Mouse (Mus musculus): ENCODE data around the gene Chrm5.
A peak's percentile ranks its signal among the peaks of the same experiment; 100 is the strongest.

Gene Chrm5

DNA sequence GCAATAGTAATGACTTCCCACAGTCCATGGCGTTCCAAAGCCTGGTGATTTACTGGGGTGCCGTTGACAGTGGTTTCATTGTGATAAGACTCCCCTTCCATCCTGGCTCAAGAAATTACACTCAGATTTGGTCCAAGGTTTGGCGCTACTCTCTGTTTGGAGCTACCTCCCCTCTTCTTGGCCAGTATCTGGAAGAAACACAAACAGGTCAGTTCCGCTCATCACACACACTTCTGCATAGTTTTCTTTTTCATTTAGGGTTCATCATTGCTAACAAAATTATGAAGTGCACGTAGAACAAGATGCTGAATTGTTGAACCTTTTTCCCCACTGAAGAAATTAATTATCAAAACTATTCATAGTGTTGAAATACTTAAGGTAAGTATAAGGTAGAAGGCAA is at the start of gene Chrm5:
TSS of gene Chrm5 (minus strand) at position 101 of the 400 bp plus-strand sequence.
- no peak for DNase-seq (ENCODE audit: low read depth)

DNA sequence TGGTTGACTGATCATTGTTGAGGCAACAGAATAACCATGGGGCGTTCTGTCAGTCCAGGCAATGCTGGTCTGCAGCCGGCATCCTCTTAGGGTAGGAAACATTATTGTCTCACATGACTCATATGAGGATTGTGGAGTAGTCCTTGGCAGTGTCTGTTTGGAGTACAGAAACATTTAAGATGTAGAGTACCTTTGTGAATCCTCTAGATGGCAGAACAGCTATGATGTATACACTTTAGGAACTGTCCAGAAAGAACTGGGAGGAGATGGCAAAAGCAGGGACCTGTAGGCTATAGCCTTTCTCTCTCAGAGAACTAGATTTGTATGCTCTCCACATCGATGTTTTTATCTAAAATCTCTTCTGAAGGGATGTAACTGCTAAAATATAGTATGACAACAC is 46.4 kb upstream of the Chrm5 start:
- DNase-seq (ENCODE audit: low read depth), result no peak

DNA sequence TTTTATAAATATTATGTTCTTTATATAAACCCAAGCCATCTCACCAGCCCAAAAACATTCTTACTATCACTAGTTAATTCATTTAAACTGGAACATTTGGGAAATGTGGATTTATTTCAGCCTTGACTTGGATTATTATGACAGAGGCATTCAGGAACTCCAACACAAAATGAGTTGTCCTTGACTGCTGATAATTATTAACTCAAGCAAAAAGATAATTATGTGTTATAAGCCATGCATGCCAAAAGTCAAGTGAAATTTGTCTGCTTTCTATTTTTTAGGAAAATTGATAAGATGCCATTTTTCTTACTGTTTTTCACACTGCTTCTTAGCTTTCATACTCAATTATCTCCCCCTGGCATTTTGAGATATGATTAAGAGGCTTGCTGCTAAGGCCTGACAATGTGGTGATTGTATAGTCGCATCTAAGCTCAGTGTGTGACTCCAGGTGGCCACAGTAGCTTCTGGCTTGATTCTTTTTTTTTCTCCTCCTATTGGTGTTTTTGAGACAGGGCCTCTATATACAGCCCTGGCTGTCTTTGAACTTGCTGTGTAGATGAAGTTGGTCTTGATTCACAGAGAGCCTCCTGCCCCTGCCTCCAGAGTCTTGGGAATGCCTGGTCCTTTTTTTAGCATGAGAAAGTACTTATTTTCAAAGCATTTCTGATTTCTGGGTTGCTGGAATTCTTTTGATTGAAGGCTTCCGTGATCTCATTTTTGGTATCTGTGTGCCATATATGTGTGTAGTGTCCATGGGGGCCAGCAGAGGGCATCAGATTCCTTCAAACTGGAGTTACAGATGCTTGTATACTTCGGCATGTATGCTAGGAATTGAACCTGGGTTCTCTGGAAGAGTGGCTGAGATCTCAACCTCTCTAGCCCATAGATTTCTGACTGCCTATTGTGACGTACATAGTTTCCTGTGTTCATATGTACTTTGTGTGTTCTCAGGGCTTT is 40.2 kb upstream of the Chrm5 start:
- DNase-seq (ENCODE audit: low read depth), result no peak

DNA sequence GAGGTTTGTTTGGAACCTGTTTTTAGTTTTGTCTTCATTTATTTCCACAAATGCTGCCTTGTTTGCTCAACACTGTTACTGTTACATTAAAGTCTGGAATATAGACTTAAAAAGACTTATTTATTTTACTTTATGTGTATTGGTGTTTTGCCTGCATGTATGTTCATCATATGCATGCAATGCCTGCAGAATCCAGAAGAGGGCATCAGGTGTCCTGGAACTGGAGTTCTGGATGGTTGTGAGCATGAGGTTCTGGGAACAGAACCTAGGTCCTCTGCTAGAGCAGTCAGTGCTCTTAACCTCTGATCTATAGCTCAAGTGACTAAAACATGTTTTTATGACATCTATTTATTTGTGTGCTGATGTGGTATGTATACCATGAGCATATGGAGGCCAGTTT is 38.0 kb upstream of the Chrm5 start:
- no peak for DNase-seq (ENCODE audit: low read depth)

DNA sequence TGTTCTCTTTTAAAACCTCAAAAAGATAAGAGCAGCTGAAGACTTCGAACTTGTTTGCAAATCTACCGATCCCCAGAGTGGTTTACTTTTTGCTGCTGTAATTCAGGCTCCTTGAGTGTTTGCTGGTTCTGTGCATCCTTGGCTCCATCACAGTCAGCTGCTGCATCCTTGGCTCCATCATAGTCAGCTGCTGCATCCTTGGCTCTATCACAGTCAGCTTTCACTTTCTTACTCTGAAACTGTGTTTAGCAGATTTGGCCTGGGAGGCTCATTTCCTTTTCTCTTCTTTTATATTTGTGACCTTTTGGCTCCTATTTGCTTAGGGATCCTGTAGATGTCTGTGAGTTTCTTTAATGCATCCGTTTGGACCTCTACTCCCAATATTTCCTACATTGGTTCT is 36.6 kb upstream of the Chrm5 start:
- DNase-seq (ENCODE audit: low read depth), result no peak

DNA sequence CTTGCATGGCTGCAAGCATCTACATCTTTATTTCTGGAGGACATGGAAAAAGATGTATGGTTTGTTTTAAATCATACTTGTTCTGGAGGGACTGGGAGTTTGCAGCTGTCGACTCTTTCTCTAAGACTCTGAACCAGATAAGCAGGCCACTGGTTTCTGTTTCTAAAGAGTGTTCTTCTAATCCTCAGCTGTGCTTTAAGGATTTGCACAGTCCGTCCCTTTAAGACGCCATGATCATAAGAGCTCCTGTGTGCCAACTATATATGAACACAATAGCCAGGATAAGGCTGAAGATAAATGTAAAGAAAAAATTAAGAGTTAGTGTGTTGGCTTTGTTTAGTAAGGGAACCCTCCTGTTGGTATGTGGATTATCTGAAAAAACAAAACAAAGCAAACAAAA is 36.2 kb upstream of the Chrm5 start:
- no peak for DNase-seq (ENCODE audit: low read depth)

DNA sequence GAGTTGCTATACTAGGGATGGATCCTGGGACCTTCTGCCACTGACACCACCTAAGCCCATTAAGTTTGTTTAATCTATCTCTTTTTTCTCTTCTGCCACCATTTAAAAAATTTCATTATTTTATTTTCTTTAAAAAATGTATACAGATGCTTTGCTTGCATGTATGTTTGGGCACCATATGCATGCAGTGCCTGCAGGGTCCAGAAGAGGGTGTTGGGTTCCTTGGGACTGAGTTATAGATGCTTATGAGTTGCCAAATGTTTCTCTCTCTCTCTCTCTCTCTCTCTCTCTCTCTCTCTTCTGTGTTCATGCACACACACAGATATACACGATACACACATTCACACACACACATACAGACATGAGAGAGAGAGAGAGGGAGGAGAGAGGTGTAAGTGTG is 32.5 kb upstream of the Chrm5 start:
- DNase-seq (ENCODE audit: low read depth), result peak; percentile 52

DNA sequence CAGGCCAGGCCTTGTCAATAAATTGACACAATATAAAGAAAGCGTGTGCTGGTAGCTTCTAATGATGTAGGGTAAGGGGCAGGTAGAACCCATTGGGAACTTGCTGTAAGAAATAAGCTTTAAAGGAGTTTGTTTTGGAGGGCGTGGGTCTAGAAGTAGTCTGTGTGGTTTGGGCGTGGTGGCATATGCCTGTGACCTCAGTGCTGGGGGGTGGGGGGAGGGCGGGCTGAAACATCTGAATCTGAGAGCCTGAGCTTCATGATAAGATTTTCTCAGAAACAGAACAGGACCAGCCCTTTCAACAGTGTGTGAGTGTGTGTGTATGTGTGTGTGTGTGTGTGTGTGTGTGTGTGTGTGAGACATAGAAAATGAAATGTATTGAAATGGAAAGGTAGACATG is 29.6 kb upstream of the Chrm5 start:
- DNase-seq (ENCODE audit: low read depth), result peak; percentile 92

DNA sequence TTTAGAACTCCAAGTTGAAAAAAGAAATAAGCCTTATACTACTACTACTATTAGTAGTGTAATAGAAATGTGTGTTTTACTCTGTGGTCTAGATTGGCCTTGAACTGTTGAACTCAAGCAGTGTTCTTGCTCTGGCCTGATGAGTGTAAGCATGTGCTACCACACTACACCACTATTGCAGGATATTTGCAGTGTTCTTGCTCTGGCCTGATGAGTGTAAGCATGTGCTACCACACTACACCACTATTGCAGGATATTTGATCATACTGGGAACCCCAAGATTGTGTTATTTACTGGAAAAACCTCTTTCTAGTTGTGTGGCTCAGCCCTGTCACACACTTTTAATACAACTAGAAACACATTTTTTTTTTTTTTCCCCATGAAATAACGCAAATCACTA is 26.9 kb upstream of the Chrm5 start:
- peak; percentile 50 for DNase-seq (ENCODE audit: low read depth)

DNA sequence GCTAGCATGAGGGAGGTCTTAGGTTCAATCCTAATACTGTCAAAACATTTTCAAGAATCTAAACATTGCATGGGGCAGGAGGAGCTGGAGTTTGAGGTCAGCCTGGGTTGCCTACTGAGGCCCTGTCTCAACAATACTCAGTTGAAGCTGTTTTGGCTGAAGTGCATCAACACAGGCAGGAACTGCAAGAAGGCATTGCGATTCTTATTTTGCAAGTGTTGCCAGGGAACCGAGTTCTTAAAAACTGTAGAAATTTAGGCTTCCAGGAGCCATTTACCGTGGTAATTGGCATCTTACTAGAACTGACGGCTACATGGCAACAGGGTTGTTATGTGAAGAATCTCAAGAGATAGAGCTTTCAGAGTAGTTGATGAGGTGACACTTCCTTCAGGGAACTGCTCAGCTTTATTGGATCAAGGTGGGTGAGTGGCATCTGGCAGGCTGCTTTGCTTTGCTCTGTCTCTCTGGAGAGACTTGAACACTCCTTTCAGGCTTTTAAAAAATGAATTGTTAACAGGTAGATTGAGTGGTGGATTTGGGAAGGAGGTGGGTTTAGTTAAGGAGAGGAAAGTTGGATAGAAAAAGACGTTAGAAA is 26.4 kb upstream of the Chrm5 start:
- peak; percentile 58 for DNase-seq (ENCODE audit: low read depth)

DNA sequence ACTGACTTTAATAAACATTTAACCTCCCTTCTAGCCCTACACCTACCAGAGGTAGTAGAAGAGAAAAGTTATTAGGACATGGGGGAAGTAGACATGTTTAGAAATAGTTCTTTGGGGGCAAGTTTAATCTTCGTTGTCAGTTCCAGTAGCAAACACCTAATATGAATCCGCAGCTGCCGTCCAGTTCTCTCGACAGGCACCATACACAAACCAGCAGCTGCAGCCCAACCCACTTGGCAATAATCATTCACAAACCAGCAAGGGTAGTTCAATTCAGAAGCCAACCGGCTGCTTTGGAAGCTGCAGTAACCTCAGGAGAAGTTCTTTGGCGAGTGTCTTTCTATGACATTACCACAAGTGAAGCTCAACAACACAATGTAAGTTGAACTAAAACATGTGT is 23.4 kb upstream of the Chrm5 start:
- no peak for DNase-seq (ENCODE audit: low read depth)

DNA sequence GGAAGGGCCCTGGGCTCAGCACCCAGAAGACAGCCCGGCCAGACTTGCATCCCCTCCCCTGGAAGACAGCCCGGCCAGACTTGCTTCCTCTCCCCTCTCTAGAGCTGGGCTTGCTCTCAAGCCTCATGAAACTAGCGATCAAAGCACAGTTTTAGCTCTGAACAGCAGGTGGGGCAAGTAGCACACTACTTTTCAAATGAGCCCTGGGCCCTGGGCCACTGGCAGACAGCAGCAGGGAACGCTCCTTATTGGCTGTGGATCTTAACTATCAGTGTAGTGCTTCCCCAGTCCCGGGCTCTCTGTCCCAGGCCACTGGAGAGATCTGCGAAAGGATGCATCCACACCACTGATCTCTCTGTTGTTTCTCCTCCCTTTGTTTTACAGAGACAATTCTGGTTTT is 20.6 kb upstream of the Chrm5 start:
- peak; percentile 89 for DNase-seq (ENCODE audit: low read depth)

DNA sequence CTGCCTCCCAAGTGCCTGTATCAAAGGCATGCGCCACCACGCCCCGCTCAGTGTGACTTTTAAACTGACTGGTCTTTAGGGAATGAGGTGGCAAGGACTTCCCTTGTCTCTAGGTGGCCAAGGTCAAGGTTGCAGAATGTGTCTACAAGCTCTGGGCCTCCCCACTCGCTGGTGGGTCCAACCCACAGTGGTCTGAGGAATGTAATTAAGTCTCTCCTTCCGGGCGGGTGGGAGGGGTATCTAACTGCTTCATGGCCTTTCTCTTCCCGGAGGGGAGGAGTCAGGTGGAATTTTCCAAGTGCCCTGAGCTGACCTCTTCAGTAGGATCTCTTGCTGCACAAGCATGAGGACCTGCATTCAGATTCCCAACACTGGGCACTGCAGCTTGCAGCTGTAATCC is 17.3 kb upstream of the Chrm5 start:
- no peak for DNase-seq (ENCODE audit: low read depth)

DNA sequence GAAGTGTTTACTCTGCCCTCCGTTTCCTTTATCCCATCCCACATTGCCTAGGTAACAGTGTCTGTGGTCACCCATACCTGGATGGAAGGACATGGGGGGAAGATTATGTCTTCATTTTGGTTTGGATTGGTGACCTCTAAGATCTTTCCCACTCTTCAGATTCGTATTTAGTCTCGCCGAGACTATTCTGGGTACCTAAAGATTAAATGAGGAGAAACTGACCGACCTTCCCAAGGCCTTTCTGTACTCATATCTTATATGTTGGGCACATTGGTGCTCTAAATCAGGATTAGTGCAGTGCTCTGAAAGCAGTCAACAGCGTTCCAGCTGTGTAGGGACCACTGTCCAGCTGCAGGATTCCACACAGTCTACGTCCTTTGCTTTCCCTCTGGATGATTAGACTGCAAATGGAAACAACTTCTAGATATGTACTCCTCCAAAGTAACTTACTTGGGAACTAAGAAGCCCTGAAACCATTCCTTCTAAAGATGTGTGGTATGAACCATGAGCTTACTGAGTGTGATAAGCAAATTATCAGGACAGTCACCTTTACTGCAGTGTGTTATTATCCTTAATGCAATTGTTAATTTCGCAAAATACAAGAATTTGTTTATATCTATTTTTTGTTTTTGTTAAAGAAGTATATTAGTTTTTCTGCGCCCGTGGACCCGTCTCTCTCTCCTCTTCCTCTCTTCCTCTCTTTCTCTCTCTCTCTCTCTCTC is 13.1 kb upstream of the Chrm5 start:
- no peak for DNase-seq (ENCODE audit: low read depth)

DNA sequence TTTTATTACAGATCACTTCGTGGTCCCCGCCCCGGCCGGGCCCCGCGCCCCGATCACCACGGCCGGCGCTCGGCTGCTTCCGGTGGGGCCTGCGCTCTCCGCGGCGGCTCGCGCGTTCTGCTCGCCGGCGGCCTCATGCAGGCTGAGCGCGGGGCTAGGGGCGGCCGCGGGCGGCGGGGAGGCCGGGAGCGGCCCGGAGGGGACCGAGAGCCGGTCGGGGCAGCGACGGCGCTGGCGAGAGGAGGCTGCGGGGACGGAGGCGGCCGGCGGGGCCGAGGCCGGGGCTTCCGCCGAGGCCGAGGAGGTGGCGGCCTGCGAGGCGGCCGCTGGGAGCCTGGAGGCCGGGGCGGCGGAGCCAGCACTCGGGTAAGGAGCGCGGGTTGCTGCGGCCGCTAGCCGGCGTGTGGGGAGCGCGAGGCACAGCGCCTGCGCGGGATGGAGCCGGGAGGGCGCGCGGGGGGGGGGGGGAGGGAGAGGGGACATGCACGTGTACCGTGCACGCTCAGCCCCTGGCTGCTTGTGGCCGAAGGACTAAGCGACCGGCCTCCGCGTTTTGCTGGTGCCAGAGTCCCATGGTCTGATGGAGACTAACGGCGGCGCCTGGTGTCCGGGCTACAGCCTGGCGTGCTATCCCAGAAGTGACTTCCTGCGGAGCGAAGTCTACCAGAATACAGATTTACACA is 12.4 kb upstream of the Chrm5 start, which contains the start of gene Aven:
TSS of gene Aven (plus strand) at position 109 of the 683 bp plus-strand sequence.
- peak; percentile 80 for DNase-seq (ENCODE audit: low read depth)

DNA sequence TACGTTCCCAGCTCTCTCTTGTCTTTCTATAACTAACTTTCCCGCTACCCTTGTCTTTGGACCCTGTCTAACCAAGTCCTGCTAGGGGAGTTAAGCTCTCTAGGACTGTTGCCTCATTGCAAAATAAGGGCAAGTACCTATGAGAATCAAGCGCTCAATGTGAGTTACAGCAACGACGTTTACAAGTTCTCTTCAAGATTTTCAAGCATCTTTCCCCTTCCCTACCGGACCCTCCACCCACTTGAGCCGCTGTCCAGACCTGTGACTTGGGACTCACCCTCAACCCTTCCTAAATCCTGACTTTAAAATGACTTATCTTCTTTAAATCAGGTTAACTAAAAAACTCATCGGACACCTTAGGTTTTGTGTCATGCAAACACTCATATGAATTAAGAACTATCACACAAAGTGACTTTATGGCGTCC is 11.9 kb upstream of the Chrm5 start:
- DNase-seq (ENCODE audit: low read depth), result peak; percentile 77

DNA sequence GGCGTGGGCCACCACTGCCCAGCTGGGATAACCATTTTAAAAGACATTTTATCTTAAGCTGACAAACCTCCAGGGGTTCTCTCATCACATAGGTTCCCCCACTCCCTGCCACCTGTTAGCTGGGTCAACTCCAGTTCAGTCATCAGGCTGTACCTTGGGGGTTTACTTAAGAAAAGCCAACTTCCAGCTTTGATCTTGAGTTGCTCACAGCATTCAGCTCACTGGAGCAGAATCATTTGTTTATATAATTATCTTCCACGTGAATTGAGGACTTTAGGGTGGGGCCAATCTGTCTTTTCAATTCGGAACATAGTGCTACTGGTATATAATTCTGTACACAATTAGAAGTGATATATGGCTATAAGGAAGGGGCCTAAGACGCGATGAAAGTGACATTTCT is 11.1 kb upstream of the Chrm5 start:
- DNase-seq (ENCODE audit: low read depth), result no peak

DNA sequence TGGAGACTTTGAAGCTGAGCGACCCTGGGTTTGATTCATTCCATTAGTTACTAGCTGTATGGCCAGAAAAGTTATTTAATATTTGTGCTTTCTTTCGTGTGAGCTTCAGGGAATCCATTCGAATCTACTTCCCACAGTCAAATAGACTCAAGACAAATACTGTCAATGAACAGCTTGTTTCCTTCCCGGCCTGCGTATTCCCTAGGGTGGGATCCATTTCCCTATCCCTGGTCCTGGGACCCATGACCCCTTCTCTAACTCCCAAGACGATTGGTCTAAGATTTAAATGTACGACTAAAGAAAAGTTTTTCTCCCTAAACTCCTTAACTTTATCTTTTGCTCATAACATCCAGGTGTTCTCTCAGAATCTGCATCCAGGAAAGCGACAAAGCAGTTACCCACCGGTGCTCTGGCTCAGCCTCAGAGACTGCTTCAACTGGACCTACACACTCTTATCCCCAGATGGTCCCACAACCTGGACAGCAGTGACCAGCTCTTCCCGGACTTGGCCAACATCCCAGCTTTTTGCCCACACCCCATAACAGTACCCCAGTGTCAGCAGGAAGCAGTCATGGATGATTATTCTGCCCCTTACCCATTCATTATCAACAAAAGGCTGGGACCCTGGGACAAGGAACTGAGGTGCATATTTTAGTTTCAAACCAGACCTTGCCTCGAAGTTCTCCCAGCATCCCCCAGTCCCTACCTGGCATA is 10.1 kb upstream of the Chrm5 start:
- DNase-seq (ENCODE audit: low read depth), result no peak

DNA sequence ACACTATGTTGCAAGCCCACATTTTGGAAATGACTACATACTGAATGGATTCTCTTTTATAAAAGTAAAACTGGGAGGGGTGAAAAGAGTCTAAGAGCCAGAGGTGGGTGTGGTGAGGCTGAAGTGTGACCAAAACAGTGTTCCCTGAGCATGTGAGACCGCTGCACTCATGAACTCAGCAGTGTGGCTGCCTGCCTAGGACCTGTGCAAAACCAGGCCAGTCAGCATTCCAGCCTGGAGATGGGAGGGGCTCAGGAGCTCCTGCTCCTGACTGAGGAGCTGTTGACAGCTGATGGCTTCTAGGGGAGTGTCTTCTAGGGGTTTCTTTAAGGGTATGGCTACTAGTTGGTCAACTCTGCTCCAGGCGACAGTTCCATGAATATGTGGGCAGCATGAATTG is 4.3 kb upstream of the Chrm5 start:
- no peak for DNase-seq (ENCODE audit: low read depth)

DNA sequence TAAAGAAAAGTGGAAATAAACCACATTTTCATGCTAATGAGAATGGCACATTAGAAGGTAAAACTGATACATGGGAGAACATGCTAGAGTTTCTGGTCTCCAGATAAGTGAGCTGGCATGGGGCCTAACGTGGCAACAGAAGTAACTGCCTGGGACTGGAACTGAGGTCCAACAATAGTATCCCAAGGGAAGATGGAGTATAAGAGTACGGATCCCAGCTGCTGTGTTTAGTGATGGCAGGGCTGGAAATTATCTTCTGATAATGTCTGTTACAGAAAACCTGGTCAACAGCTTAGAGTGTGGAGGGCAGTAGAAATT is 2.7 kb upstream of the Chrm5 start:
- DNase-seq (ENCODE audit: low read depth), result no peak

DNA sequence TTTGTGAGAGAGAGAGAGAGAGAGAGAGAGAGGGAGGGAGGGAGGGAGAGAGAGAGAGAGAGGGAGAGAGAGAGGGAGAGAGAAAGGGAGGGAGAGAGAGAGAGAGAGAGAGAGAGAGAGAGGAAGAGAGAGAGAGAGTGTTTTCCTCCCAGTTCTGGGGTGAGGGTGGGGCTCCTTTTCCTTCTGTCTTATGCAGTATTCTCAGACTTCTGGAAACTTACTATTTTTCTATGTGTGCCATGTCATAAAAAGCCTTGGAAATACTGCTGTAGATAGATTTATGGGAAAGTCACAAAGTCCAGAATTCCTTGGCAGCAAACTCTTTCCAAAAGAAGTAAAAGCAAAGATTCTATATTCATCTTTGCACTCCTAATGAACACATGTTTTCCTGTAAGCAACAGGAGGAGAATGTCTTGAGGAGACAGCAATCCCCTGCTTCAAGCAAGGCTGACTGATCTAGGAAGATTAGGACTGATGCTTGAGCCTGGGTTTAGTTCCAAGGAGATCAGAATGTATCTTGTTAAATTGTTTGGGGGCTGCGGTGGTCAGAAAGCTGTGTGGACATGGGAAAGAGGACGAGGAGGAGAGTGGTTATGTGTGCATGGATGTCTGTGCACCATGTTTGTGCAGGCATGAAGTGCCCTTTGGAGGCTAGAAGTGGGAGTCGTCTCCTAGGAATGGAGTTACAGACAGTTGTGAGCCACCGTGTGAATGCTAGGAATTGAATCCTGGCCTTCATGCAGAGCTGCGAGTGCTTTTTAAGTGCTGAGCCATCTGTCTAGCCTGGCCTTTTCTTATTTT is 2.2 kb upstream of the Chrm5 start:
- DNase-seq (ENCODE audit: low read depth), result no peak

All from naive thymus-derived CD4-positive, alpha-beta T cell, adult 2 months (primary cell).